Mouse (Mus musculus) embryonic stem cell, embryonic (primary cell): ENCODE results near the gene Rhbdf1.

Experiments used
- CTCF ChIA-PET, 4 experiments: fragments of 300-600 bp in 2 of 4; fragments of 350-600 bp in 2 of 4; sonication (Branson Sonifier 250); formaldehyde crosslinking; loops; one replicate each; lab custom pipeline; 2022; ENCODE audit warnings: inconsistent platforms in 2 of 4; lab: Charles Lee
- POLR2A ChIA-PET, 4 experiments: fragments of 300-600 bp in 2 of 4; fragments of 350-600 bp in 2 of 4; sonication (Branson Sonifier 250); formaldehyde crosslinking; loops; one replicate each; lab custom pipeline; 2022; ENCODE audit warnings: antibody characterized with exemption in 4 of 4, inconsistent platforms in 1 of 4; lab: Charles Lee

The Rhbdf1 gene

DNA sequence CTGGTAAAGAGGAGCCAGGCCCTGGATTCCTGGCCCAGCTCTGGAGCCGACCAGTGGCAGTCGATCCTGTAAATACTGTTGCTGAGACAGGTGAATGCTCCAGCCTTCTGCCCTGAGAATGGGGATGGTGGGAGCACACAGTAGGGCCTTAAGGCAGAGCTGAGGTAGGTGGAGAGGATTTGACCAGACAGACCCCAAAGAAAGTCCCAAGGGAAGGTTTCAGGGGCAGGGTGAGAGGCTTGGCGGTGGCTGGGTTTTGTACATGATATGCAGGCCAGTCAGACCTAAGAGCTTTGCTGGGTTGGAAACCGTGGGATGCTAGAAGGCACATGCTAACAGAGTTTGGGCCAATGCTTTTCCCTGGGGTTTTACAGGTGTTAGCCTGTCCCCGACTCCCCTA, 27.5 kb downstream of the Rhbdf1 start:
- CTCF ChIA-PET: interaction anchor here in 2 of 4 experiments (1.2 kb wide), 3 partner anchors 12 to 130 kb away, joined by 3 read pairs; no protein-coding TSS in a partner anchor
- POLR2A ChIA-PET: interaction anchor here in 1 of 4 experiments (1.9 kb wide), 1 partner anchor 11 kb away, joined by 9 read pairs; the partner anchor contains the start of gene Snrnp25

DNA sequence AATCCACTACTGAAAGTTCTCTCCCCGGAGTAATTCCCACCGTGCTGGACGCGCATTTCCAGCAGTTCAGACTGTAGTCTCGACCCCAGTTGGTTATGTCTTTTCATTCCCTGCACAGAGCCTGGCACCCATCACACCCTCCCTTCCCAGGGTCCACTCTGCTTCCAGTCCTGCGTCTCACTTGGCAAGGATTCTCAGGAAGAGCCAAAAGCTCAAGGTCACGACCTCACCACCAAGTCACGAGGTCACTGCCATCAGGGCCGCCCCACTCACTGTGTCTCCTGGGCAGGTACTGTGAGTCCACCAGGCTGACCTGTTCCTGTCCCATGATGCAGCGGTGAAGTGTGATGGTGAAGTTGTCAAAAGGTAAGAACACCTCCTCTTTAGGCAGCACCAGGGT, 28.0 kb downstream of the Rhbdf1 start:
- ChIA-PET POLR2A (interaction anchor here in 1 of 4 experiments (0.8 to 1.9 kb wide), 2 partner anchors 11 to 32 kb away, joined by 3 to 9 read pairs; partner anchors contain the start of gene Snrnp25), CTCF (interaction anchor here in 3 of 4 experiments (0.6 to 1.2 kb wide), 7 partner anchors 11 to 449 kb away, joined by 3 to 7 read pairs (median 3); partner anchors contain the start of gene Snrnp25 (in 1 of the 3))

DNA sequence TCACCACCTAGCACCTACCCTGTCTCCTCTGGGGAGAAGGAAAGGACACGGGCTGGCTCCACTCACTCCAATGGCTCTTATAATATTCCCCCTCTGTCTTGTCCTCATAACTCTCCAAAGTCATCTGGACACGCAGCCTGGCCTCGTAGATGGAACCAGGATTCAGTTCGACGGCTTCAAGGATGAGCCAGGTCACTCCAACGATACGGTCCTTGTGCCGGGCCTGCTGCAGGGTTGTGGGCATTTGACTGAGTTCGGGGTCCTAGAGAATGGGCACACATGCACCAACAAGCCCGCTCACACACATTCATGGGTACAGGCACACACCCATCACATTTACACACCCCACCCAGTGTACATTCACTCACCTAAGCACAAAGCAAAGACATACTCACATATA, 28.9 kb downstream of the Rhbdf1 start:
- CTCF ChIA-PET: interaction anchor here in 3 of 4 experiments (0.6 to 1.1 kb wide), 4 partner anchors 10 to 448 kb away, joined by 3 to 7 read pairs (median 3); partner anchors contain the start of gene Snrnp25 (in 1 of the 3)
- POLR2A ChIA-PET: interaction anchor here in 2 of 4 experiments (0.6 to 1.9 kb wide), 2 partner anchors 12 to 94 kb away, joined by 8 to 9 read pairs; partner anchors contain the start of gene Snrnp25 (in 1 of the 2)

DNA sequence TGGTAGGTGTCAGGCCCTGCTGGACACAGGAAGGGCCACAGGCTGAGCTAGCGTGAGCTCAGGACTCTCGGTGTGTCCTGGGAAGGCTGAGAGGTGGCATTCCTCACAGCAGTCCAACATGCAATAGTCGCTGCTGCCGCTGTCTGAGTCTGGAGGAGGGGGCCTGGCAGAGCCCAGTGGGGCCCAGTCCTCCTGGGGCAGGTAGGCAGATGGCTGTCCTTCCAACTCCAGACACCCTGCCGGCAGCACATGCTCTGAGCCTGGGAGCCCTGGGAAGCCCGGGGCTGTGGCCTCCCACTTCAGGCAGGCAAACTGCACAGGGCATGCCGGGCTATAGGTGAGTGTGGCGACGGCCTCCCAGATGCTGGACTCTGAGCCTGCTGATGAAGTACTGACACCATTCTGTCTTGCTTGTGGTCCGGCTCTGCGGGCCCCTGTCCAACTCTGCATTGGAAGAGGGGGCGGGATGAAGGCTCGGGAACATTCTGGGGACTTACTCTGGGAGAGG, 31.4 kb downstream of the Rhbdf1 start:
- ChIA-PET CTCF (interaction anchor here in 1 of 4 experiments (1.2 to 2.1 kb wide), 4 partner anchors 29 to 130 kb away, joined by 3 to 8 read pairs (median 6); no protein-coding TSS in a partner anchor), POLR2A (interaction anchor here in 1 of 4 experiments (0.6 kb wide), 2 partner anchors 77 to 1401 kb away, joined by 3 read pairs; partner anchors contain the start of gene Nprl3)

DNA sequence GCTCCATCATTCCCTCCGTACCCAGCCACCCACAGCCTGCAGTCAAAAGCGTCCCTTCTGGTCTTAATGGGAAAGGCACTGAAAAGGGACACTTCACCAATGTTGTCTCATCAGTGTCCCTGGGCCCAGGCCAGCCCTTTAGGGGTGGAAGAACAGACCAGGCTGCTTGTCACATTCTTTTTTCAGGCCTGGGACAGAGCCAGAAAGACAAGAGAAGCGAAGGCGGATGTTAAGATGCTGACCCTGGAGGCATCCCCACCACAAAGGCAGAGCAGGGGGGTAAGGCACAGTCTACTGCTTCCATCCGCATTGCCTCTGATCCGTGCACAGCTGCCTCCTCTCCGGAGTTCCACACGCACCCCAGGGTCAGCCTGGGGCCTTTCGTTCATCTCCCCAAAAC, 32.0 kb downstream of the Rhbdf1 start:
- POLR2A ChIA-PET: no interaction called here
- CTCF ChIA-PET: interaction anchor here in 2 of 4 experiments (0.7 to 2.1 kb wide), 5 partner anchors 28 to 131 kb away, joined by 3 to 8 read pairs (median 5); no protein-coding TSS in a partner anchor

DNA sequence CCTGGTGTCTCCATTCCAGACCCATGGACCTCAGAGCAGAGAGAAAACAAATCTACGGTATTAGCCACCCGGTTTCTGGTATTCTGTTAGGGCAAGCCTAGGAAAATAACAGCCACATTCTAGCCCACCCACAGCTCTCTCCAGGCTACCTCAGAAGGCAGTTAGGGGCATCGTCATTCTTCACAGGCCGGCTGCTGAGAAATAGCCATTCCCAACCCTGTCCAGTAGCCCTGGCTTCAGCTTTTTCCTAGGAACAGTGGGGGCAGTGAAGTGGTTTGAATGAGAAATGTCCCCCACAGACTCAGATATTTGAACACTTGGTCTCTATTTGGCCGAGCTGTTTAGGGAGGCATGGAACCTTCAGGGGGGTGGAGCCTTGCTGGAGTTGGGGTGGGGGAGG, 32.7 kb downstream of the Rhbdf1 start:
- CTCF ChIA-PET: interaction anchor here in 2 of 4 experiments (0.7 to 2.1 kb wide), 5 partner anchors 27 to 131 kb away, joined by 3 to 8 read pairs (median 5); no protein-coding TSS in a partner anchor
- POLR2A ChIA-PET: no interaction called here

DNA sequence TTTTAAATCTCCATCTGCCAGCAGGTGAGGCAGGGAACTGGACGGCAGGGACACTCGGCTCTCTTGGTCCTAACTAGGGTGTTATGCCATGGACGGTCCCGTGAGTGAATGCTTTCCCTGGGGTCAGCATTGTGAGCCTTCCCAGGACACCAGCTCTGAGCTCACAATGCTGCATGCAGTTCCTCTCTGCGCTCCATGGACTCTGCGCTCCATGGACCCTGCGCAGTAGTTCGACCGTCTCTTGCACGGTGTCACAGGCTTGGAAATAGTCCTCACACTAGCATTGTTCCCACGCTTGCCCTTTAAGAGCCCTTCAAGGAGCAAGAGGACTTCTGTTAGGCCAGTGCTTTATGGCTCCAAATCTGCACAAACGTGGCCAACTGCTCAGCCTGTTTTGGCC, 33.2 kb downstream of the Rhbdf1 start:
- ChIA-PET POLR2A (no interaction called here), CTCF (no interaction called here)

DNA sequence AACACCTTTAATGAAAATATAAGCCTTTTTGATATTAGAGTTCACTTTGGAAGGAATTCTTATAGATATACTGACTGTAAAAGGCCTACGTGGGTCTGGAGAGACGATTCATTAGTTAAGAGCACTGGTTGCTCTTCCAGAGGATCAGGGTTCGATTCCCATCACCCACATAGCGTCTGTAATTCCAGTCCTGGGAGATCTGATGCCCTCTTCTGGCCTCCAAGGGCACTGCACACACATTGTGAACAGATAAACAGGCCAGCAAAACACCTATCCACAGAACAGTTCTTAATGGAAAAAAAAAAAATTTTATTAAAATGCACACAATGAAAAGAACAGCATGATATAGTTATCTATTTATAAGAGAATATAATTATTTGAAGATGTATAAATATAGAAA, 34.8 kb downstream of the Rhbdf1 start:
- POLR2A ChIA-PET: no interaction called here
- CTCF ChIA-PET: no interaction called here

DNA sequence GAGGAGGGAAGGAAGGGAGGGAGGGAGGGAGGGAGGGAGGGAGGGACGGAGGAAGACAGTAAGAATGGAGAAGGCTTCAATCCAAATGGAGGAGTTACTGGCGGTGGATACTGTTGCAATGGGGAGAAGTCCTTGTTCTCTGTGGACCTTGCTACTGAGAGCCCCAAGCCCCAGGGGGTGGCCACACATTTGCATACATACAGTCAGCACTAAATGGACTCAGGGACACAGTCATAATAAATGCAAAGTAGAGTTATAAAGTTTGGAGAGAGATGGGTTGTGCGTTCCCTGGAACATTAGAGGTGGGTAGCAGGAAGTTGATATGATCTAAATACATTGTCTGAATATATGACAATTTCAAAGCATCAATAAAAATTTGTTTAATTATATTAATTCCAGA, 36.1 kb downstream of the Rhbdf1 start:
- POLR2A ChIA-PET: no interaction called here
- CTCF ChIA-PET: no interaction called here

DNA sequence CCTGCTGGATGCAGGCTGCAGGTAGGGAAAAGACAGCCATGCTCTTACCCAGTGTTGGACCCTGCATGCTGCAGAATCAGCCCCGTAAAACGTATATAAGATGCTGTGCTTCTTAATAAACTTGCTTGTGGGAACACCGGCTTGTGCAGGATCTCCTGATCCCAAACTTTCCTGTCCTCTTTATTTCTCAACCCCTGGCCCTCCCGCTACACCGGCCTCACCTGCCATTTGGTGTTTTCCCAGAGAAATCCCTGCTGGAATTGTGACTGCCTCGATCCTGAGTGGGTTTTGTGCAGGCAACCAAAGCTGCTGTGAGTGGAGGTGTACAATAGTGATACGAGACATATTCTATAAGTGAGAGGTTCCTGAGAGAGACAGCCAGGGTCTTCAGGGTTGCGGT, 37.6 kb downstream of the Rhbdf1 start:
- POLR2A ChIA-PET: interaction anchor here in 1 of 4 experiments (1.1 kb wide), 1 partner anchor 21 kb away, joined by 3 read pairs; the partner anchor contains the start of gene Snrnp25
- CTCF ChIA-PET: interaction anchor here in 2 of 4 experiments (0.5 to 5.4 kb wide), 3 partner anchors 137 to 175 kb away, joined by 3 to 136 read pairs (median 36); no protein-coding TSS in a partner anchor

DNA sequence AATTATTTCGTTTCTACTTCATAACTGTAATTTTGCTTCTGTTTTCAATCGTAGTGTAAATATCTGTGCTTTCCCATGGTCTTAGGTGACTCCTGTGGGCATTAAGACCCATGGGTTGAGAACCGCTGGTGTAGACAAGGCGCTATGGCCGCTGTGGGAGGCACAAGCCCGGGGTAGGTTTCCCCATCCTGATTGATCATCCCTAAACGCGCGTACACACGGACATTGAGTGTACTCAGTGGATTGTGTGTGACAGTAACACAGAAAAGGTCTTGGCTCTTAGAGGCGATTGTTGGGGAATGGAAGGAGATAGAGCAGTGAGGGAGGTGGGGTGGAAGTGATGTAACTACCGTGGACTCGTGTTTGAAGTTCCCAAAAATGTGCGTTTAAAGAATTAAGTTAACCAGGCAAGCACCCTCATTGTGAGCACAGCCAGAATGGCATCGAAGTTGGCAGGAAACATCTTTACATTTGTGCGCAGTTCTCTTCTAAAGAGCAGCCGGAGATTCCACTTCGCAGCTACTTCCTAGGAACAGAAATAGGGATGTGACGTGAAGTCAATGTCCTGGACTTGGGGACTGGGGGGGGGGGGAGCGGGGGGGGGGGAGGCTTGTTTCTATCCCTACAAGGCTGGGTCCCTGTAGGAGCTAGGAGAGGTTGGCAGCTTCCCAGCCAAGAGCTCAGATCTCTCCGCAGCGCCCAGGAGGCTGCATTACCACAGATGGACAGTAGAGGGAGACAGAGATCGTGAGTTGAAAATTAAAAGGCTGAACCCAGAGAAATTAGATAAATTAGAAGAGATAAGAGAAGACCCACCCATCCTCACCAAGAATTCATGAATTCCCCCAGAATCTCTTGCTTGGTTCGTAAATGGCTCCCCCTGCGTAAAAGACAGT, 39.9 kb downstream of the Rhbdf1 start:
- CTCF ChIA-PET: interaction anchor here (0.5 to 5.4 kb wide), 112 partner anchors 9 to 806 kb away, joined by 3 to 136 read pairs (median 4); partner anchors contain the start of genes Hbq1a (in 3 of the 4), Il9r (in 3 of the 4), Hbq1b (in 2 of the 4) and Snrnp25 (in 2 of the 4)
- POLR2A ChIA-PET: interaction anchor here (0.5 to 1.6 kb wide), 20 partner anchors 9 to 501 kb away, joined by 3 to 8 read pairs (median 3); partner anchors contain the start of genes Nprl3 (in 1 of the 4) and Snrnp25 (in 1 of the 4)

DNA sequence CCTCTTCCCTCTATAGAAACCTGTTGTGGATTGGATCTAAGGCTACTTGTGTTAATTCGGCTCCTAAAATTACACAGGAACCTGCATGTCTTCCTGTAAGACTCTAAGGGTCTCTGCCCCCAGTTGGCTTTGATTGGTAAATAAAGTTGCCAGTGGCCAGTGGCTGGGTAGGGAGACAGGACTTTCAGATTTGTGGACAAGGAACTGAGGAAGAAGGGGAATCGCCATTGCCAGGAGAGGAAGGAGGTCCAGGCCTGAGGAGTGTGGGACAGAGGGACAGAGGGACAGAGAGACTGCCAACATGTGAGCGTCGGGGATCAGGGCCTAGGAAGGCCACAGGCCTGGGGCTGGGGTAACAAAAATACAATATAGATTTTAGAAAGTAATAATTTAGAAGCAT, 40.9 kb downstream of the Rhbdf1 start:
- ChIA-PET POLR2A (interaction anchor here in 2 of 4 experiments (1.5 to 1.6 kb wide), 2 partner anchors 10 to 19 kb away, joined by 3 read pairs; no protein-coding TSS in a partner anchor), CTCF (interaction anchor here in 2 of 4 experiments (1.2 to 5.4 kb wide), 6 partner anchors 19 to 566 kb away, joined by 3 to 136 read pairs (median 16); no protein-coding TSS in a partner anchor)

DNA sequence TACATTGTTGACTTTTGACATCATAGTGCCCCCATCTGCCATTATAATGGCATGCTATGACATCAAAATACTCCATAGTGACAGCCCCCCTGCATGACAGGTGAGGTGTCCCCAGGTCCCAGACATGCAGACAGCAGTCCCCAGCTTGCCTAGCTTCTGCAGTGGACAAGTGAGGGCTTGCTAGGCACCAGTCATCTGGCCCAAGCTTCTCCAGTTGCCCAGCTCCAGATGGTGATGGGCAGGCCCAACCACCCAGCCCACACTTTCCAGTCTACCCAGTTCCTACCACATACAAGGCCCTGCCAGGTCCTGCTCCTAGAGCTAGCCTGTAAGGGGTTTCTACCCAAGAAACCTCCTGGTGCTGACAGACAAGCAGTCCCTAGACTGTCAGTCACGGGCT, 43.6 kb downstream of the Rhbdf1 start:
- POLR2A ChIA-PET: interaction anchor here in 2 of 4 experiments (0.5 to 0.8 kb wide), 2 partner anchors 18 to 461 kb away, joined by 3 to 5 read pairs; no protein-coding TSS in a partner anchor
- CTCF ChIA-PET: interaction anchor here in 2 of 4 experiments (0.6 to 1.6 kb wide), 3 partner anchors 17 to 68 kb away, joined by 3 to 6 read pairs (median 6); no protein-coding TSS in a partner anchor

DNA sequence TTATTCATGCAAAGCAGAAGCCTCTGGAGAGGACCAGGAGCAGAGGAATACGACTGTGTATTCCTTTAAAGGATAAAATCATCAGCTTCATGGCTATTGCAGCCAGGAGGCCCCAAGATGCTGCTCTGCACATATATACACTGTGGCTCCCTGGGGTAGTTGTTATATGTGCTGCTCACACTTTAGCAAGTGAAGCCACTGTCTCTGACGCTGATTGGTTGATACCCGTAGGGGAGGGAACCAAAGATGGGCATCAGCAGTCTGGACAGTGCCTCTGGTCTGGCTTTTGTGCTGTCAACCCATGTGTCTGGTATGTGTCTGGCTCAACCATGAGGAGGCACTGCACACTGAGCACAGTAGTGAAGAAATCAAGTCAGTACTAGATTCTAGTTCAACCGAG, 55.4 kb downstream of the Rhbdf1 start:
- CTCF ChIA-PET: interaction anchor here in 1 of 4 experiments (0.6 kb wide), 1 partner anchor 156 kb away, joined by 3 read pairs; no protein-coding TSS in a partner anchor
- POLR2A ChIA-PET: no interaction called here

DNA sequence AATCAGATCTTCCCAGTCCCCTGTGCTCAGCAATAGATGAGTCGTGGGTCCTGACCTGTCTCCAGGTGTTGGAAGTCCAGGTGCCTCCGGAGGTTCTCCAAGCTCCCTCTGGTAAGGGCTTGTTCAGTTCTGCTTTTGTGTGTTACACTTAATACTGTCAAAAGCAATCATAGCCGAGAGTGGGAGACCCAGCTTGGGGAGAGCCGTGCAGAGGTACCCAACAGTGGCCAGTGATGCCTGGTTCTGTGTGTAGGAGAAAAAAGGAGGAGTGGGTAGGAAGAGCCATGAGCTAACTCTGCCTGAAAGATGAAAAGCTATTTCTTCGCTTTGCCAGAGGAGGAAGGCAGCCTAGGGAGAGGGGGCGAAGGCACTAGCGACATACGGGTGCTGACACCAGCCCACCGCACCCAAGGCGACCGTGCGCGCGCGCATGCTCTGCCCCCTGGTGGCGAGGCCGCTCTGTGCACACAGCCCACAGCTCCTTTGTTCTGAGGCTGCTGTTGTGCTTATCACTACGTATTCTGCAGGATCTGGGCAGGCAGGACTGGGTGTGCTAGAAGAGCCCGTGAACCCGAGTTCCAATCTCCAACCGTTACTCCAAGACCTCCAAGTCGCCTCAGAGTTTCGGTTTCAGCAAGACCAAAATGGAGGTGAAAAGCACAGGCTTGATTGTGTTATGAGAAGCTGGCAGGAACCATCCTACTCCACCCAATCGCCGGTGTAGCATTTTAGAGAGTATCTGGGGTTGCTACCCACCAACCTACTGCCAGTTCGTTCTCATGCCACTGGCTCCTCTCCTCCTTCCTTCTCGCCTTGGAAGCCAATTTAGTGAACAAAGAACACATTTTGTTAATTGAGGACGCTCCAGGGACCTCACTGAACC, 59.9 kb downstream of the Rhbdf1 start:
- ChIA-PET POLR2A (interaction anchor here (0.6 to 2.0 kb wide), 32 partner anchors 8 to 492 kb away, joined by 3 to 8 read pairs (median 3); partner anchors contain the start of genes Nsg2 (in 2 of the 4), Nprl3 (in 1 of the 4) and Snrnp25 (in 1 of the 4)), CTCF (interaction anchor here (0.5 to 3.3 kb wide), 100 partner anchors 8 to 939 kb away, joined by 3 to 39 read pairs (median 5); partner anchors contain the start of genes Snrnp25 (in 3 of the 4), Hbq1b (in 2 of the 4), Hbq1a (in 1 of the 4) and Nsg2 (in 1 of the 4))

DNA sequence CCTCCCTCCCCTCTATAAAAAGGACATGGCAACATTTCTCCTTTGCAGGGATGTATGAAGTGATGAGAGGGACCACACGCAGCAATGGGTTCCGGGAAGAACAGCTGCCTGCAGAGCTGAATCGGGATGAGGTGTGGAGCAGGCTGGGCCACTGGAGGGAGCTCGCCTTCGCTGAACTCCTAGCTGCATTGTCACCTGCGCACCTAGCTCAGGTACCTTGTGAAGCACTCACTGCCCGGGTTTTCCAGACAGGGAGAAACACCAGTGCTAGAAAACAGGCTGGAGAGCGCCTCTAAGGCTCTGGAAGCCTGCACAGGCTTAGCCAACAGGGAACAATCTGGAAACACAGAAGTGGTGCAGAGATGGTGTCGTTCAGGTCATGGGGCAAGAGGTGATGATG, 60.6 kb downstream of the Rhbdf1 start:
- POLR2A ChIA-PET: interaction anchor here in 2 of 4 experiments (0.8 to 2.0 kb wide), 24 partner anchors 9 to 492 kb away, joined by 3 to 8 read pairs (median 3); partner anchors contain the start of genes Nsg2 (in 2 of the 2), Nprl3 (in 1 of the 2) and Snrnp25 (in 1 of the 2)
- CTCF ChIA-PET: interaction anchor here (0.5 to 3.3 kb wide), 91 partner anchors 8 to 788 kb away, joined by 3 to 39 read pairs (median 5); partner anchors contain the start of genes Snrnp25 (in 3 of the 4), Hbq1b (in 2 of the 4), Nsg2 (in 2 of the 4) and Hbq1a (in 1 of the 4)
